Mouse (Mus musculus) spleen, postnatal 4 days (tissue): Measurements from ENCODE around the gene Gm39115.

Experiments used
- DNase-seq, 2 experiments: peaks; one replicate each; pipeline ENCODE4 v3.0.0; 2022; ENCODE audit warnings: low spot score in 2 of 2

Gene Gm39115

DNA sequence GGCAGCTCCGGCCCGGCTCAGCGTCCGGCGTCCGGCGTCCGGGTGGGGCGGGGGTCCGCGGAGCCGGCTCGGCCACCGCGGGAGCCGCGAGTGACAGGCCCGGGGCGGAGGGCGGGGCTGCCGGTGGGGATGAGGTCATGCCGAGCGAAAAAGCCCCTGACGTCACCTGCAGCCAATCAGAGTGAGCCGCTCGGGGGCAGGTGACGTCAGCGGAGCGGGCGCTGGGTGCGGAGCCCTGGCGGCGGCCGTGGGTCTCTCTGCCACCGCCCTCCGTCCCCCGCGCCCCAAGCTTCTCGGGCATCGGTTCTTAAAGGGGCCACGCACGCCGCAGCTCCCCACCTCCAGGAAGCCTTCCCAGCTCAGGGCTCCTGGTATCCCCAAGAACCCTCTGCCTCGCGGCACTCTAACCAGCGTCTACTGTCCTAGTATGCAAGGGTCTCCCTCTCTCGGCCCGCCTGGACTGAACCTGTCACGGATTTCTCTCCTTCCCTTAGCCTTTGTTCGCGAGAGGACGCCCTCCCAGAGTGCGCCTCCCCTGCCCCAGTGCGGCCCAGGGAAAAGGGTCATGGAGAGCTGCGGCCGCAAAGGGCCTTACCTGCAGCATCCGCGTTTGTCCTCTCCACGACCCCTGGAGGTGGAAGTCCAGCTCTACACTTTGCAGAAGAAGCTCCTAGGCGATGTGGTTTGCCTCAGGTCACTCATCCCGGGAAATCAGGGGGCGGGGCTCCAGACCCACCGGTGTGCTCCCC is 40.5 kb downstream of the Gm39115 start, which contains the start of gene Dusp8:
Gene Dusp8 (minus strand): TSS at position 661 of the 749 bp plus-strand sequence.
- DNase-seq, result peak; percentile 90 to 95

DNA sequence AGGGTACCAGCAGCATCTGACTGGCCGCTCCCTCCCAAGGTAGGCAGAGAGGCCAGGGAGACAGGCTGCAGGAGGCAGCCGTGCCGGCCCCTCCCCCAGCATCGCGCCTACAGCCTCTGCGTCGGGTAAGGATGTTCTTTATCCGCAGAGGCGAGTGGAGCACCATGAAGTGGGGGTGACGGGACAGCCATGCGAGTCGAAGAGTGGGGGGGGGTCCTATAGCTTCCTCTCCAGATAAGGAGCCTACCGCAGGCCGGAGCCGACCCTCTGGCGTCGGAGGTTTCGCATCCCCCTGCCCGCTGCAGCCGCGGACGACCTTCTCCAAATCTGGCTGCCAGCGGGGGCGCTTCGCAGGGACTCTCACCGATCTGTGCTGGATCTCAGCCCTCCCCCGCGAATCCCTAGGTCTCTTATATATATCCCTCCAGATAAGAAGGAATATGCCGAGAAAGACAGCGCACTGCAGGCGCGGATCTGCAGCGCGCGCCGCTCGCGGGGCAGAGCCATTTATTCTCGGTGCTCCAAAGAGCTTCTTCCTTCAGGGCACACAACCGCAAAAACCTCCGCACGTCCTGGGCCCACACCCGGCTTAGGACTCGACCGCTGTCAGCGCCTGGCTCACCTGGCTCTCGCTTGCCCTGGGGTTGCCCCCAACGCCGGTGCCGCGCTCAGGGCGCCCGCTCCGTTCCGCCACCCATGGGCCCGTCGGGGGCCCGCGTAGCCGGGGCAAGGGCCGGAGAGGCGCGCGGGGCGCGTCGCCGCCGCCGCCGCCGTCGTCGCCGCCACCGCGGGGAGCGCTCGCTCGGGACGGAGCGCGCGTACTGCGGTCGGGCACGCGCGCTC is 41.3 kb downstream of the Gm39115 start:
- DNase-seq, result peak; percentile 52 to 79

- no peak for DNase-seq
Measured at GRCm38 (mm10) chr7:142093696-142094240, 42.1 kb downstream of the Gm39115 start.

GRCm38 (mm10) chr7:142092991-142093390 is 42.8 kb downstream of the Gm39115 start:
- DNase-seq, result no peak

DNA sequence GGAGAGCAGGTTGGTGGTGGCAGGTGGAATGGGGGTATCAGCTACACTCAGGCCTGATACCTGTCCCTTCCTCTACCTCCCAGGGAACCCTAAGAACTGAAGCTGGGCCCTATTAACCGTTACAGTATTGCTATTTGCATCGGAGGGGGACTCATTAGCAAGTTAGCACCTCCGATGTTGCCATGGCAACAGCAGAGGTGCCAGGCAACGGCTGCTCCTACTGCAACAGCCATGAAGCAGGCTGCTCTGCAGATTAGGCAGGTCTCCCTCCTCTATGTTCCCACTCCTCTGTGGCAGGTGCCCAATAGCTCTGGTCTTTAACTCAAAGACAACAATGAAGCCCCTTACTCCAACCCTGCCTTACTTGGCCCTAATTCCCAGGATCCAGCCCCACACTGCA is 44.0 kb downstream of the Gm39115 start:
- no peak for DNase-seq

DNA sequence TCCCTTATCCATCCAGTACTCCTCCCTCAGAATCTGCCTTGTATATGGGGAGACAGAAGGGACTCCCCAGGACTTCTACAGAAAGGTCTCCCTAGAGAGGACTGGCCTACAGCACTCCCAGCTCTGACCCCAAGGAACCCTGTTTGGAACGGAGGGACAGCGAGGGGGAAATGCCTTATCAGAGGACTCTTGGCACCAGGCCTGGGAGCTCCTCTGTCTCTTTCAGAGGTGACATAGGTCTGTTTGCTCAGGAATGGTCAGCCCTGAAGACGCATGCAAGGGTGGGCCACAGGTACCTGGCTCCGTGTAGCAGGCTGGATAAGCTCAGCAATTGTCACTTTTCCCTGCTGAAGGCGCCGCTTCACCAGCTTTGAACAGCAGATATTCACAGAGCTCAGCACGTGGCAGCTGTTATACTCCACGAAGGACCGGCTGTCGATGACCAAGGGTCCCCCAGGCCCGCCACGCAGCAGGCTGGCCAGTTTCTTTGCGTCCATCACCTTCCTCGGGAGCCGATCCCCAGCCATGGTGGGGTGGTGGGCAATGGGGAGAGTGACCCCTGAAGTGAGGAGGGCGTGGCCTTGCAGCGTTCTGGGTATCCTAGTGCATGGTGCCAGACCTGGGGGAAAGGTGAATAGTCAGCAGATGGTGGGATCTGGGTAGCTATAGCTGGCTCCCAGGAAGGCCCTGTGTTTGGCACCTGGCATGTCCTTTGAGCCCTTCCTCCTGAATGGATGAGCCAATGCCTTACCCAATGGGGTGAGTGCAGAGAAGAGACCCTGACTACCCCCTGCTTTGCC is 46.0 kb downstream of the Gm39115 start:
- DNase-seq, result peak in 1 of 2 experiments; percentile 63

- DNase-seq, result peak; percentile 65 to 74
Measured at GRCm38 (mm10) chr7:142088886-142089285, 46.9 kb downstream of the Gm39115 start.

DNA sequence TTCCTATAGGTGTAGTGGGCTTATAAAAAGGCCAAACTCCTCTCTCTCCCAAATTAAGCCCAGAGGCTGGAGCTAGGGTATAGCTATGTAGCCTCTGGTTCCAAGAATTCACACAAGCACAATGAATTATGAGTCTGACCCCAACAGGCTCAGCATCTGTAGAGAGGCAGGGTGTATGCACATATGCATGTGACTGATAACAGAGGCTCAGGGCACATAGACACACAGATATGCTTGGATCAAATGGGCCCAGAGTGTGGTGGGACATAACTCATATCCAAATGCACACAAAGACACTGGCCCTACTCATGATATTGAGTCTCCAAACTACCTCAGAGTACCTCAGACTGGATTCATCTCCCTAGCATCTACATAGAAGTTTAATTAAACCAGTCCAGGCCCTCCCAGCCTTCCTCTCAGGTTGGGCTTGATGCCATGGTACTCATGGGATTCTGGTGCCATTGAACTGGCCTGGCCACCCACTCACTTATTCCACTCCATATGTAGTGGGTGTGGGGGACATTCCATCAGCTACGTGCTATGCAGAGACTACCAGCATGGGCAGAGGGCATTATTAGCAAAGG is 48.7 kb downstream of the Gm39115 start:
- peak; percentile 63 to 72 for DNase-seq

DNA sequence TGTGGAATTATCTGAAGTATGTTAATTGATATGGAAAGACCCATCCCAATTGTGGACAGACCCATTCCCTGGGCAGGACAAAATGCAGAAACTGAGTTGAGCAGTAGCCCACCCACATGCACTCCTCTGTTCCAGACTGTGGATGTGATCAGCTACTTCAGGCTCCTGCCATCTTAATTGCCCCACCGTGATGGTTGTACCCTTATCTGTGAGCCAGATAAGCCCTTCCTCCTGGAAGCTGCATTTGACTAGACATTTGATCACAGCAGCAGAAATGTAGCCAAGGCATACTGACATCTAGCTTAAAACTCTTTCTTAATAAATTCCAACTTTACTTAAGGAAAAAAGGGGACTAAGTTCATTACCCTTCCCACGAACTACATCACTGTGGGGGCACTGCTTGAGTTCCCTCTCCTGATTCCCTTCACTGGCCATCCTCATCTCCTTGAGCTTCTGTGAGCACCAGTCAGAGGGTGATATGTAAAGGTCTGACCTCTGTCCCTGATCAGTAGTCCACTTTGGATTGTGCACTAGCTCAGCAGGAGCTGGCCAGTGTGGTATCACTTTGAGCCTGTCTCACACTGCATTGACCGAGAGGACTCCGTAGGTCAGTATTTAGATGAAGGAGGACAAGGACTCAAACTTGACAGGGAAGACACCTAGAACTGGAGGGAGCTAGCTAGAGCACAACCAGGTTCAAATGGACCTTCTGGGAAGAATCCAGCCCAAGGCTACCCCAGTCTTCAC is 49.5 kb downstream of the Gm39115 start:
- DNase-seq, result peak in 1 of 2 experiments; percentile 65
